Mouse (Mus musculus) kidney, adult 18-20 months (tissue): ENCODE data around the gene Arhgdia.
A peak's percentile ranks its signal among the peaks of the same experiment; 100 is the strongest.

Experiments used
- DNase-seq: peaks from one replicate; pipeline ENCODE4 v3.0.0; 2021

The Arhgdia gene

DNA sequence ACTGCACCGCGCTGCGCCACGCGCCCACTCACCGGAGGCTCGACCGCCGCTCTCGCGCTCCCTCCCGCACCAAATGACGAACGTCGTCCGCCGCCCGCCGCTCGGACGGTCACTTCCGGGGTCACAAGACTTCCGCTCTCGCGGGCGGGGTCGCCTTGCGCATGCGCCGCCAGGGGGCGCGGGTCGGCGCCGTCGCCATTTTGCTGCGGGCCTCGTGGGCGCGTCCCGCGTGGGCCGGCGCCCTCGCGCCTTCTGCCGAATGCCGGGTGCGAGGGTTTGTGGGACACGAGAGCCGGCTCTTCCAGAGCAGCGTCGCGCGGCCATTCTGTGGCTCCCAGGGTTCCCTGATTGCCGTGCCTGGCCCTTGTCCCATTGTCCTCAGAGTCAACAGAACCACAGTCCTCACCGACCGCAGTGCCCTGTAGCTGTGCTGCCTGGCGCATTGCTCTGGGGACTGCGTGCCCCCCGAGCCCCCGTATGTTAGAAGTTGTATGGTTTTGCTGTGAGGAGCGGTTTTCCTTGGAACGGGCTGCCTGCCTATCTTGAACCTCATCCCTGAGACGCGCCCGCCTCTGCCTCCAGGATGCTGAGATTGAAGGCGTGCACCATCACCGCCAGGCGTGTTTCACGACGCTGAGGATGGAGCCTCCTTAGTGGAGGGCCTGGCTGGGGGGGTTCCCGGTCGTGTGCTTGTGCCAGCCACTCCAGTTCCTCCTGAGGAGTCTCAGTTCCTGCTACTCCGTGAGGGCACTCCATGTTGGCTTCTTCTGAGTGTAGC is at the start of gene Arhgdia:
TSS of gene Arhgdia (minus strand) at position 135 of the 778 bp plus-strand sequence.
- DNase-seq, result peak; percentile 91

DNA sequence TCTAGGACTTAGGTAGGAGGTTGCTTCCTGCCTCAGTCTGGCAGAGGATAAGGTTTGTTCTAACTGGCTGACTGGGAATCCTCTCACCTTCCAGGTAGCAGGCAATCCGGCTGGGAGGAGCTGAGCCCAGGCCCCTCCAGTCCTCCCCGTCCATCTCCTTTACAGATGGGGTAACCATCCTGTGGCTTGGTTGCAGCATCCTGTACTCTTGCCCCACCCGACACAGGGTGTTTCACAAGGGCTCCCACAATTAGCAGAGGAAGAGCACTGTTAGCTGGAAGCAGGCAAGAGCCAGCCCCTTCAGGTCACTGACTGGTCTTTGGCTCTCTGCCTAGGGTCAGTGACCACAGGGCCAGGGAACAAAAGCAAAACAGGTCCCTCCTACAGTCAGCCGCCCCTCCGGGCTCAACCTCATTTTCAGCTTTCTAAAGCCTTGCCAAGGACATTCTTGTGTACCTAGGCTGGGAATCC is 49.0 kb upstream of the Arhgdia start:
- DNase-seq, result peak; percentile 78

DNA sequence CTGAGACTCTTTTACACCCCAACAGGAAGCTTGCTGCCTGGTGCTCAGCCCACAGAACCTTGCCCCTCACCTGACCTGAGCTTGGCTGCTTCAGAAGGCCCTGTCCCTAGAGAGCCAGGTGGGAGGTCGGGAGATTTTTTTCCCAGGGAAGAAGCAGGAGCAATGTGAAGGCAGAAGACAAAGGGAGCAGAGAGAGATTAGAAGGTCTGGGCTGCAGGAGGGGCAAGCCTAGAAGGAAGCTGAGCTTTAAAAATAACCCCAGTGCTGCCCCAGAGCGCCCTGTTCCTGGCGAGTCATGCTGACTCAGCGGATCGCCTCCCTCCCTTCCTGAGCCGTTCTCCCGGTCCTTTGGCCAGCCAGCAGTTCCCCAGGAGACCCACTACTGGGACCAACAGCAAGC is 48.5 kb upstream of the Arhgdia start:
- DNase-seq, result peak; percentile 72

DNA sequence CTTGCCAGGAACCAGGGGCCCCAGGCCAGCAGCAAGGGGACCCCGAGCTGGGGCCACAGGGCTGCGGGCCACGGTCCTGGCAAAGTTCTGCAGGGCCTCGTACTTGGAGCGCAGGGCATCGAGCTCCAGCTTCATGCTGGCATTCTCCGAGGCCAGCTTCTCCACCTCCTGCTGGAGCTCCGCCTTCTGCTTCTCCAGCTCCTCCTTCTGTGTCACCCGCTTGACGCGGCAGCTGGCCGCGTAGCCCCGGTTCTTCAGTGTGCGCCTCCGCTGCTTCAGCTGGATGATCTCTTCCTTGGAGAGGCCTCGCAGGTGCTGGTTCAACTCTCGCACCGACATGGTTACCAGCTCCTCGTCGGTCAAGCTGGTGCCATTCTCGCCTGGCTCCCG is 47.9 kb upstream of the Arhgdia start:
- DNase-seq, result peak; percentile 75

DNA sequence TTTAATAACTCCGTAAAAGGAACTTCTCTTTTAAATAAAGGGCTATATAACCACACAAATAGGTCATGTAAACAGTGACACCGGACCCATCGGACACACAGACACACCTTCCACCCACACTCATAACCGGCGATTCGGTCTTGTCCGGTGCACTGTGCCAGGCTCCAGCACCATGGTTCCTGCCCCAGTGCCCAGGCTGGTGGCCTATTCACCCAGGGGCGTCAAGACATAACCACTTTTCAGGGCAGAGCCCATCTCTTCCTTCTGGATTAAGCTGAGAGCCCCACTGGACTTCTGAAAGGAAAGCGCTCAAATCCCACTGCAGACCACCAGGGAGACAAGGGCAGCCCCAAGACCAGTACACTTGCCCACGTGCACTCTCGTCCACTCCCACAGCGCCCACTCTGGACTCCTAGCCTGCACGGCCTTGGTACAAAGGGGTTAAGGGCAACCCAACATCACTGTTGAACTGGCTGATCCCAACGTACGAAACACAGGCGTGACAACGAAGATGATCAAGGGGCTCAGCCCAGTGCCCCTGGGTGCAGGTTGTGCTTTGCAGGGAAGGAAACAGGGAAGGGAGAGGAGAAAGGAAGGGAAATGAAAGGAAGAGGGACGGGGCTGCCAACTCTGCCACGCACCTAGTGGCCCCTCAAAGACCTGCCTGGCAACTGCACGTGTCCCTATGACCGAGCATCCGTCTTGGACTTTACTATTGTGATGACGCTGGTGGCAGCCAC is 47.3 kb upstream of the Arhgdia start:
- no peak for DNase-seq

DNA sequence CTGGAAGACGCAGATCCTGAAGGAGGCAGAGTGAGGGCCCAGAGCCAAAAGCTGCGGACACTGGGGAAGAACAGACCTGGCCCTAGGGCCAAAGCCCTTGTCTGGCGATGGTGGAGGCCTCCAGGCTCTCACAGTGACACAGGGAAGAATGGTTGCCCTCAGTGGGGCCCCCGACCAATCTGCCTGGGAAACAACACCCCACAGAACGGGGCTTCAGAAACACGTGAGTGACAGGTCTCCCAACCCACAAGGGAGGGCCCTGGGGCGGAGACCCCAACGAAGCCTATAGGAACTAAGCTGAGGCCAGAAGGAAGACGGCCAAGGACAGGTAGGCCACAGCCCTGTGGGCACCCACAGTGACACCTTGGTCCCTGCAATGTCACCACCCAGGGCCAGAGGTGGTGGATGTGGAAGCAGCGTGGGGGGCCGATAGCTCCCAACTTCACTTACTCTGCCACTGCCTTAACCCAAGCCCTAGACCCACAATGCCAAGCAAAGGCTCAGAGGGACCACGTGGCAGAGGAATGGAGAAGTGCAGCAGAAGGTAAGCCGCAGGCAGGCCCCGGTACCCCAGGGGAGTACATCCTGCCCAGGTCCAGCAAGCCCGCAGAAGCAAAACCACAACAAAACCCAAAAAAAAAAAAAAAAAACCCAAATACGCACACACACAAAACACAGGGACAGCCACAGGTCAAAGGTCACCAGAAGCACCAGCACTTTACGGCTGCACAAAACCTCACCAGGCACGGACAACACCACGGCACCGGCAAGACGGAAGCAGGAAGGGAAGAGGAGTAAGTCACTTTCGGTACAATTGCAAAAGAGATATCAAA is 46.3 kb upstream of the Arhgdia start:
- no peak for DNase-seq

DNA sequence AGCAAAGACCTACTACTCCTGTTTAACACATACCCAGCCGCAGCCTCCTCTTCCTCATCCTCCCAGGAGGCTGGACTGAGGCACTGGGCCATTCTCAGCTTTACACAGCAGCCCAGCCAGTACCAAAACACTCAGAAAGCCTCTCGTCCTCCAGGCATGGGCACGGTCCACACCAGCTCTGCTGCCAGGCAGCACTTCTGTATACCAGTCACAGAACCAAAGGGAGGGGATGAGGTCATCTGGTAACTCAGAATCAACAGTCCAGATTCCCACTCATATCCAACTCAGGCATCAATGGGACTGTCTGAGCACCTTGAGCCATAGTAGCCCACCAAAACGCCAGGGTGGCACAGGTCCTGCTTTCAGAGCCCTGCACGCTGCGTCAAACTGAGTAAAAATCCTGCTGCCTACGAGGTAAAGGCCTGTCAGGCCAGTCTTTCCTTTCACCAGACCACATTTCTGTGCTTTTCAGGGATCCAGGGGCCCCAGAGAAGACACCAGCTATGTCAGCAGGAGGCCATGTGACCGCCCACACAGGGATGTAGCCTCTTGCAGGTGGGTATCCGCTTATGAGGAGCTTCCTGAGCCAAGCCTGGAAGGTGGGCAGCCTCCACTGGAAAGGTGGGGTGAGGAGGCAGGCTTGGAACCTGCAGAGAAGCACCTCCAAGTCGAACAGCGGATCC is 45.5 kb upstream of the Arhgdia start:
- DNase-seq, result no peak

DNA sequence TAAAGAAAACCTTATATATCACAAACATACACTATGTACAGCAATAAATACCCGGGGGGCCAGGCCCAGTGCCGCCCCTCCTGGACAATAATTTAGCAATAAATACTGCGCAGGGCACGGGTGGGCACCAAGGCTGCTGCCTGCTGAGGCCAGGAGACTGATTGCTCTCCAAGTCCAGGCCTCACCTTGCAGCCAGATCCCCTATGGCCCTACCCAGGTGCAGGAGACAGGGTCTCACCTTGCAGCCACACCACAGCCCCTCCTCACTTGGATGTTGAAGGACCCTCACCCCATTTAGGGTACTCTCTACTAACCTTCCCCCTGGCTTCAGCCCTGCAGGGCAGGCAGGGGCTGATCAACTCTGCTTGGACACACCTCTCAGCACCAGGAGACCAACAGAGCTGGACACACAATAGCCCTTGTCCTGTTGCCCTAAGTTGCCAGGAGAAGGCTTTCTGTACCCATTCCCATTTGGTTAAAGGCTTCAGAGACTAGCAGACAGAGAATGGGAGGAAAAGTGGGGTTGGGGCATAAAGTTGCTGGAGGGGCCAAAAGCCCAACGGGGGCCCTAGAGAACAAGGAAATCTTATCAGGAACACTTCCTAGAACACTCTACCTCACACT is 43.8 kb upstream of the Arhgdia start, which contains the start of gene Sirt7:
TSS of gene Sirt7 (minus strand) at position 89 of the 624 bp plus-strand sequence.
- DNase-seq, result no peak

DNA sequence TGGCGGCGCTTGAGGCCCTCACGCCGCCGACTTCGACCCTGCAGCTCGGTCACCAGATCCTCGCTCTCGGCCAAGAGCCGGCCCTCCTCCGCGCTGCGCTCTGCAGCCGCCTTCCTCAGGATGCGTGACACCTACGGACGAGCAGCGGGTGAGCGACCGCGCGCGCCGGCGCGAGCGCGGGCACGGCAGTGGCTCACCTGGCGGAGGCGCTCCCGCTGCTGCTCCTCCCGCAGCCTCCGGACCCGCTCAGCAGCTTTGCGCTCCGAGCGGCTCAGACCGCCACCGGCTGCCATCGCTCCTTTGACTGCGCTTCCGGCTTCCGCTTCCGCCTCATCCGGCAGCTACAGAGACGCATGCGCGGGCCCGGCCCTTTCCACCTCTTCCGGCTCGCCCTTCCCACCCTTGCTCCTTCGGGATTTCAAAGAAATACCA is 43.3 kb upstream of the Arhgdia start:
- peak; percentile 88 for DNase-seq

DNA sequence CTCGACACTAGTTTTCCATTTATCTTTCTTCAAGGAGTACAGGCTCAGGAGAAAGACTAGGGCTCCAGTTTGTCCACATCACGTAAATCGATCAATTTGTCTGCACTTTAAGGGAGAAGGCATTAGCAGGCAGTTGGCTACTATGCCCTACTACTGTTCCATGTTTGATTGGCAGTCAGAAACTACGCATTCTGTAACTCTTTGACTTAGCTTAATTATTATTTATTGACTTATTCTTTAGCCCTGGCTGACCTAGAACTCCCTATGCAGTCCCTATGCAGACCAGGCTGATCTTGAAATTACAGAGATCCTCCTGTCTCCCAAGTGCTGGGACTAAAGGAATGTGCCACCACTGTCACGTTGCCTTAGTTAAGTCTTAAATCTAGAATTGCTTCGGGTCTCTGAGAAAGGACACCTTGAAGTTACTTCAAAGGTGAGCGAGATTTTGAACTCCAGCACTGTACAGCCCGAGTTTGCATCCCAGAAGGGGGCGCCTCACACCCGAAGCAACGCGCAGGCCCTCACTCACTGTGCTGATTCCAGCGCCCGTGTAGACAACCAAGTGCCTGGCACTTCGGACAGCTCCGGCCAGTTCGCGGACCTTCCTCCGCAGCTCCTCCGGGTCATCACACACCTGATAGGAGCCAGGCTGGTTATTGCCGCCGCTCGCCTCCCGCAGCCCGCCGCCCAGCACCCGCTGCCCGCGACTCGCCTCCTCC is 42.7 kb upstream of the Arhgdia start:
- peak; percentile 79 for DNase-seq

DNA sequence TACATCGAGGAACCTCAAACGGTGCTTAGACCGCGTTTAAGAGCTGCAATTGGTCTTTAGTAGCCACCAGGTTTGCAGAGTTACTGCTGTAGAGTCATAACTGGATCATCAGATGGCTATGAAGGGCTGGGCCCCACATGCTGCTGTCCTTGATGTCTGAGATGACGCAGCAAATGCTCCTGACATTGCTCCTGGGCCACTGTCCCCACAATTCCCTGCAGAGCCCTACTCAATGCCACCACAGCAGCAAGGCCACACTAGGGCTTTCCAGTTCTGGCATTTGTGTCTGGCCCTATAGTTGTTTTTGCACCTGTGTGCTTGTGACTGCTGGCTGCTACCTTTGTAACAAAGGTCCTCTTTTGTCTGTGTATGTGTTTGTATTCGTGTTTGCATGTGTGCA is 41.4 kb upstream of the Arhgdia start:
- no peak for DNase-seq

DNA sequence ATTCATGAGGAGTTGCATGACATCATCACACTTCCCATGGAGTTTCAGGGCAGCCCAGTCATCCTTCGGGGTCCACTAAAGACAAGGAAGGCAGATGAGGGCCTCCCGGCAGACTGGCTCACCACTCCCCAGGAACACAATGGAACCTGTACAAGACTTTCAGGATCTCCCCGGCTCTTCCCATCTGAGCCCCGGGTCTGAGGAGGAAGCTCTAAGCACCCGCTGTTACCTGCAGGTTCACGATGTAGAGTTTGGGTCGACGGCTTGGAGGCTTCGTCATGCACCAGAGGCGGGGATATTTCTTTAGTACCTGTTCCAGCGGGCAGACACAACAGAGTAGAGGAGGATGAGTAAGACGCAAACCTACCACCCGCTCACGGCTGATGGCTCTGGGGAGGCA is 38.8 kb upstream of the Arhgdia start:
- DNase-seq, result no peak

DNA sequence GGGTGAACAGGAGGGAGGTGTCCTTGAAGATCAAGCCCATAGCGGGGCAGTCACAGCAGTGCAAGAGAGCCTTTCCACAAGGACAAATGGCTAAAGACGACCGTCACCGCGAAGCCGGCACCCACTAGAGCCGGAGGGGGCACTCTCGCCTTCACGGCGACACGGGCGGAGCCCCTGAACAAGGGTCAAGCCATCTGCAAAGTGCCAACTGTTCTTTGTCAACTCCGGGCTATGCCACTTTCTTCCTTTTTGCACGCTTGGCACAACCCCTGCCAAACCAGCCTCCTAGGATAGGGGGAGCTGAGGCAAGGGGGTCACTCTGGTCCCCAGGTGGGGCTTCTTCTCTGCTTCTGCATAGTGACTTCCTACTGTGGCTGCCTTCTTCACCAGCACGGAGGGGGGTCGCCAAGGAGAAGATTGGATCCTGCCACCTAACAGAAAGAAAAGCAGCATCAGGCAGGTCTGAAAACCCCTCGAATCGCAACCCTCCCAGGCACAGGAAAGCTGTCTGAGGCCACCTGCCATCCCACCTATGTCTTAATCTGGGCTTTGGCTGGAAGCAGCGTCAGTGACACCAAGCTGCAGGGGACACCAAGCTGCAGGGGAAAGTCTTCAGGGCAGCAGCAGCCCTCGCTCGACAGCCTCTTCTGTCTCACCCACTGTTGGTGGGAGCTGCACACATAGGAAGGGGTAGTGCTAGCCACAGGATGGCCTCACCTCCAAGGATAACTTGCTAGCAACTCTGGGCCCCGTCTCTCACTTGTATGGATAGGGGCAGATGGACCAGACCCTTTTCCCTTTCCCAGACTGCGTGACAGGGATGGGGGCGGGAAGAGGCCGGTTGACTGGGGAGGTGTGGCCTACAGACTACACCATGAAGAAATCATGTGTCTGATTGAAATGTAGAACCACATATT is 37.5 kb upstream of the Arhgdia start:
- no peak for DNase-seq

DNA sequence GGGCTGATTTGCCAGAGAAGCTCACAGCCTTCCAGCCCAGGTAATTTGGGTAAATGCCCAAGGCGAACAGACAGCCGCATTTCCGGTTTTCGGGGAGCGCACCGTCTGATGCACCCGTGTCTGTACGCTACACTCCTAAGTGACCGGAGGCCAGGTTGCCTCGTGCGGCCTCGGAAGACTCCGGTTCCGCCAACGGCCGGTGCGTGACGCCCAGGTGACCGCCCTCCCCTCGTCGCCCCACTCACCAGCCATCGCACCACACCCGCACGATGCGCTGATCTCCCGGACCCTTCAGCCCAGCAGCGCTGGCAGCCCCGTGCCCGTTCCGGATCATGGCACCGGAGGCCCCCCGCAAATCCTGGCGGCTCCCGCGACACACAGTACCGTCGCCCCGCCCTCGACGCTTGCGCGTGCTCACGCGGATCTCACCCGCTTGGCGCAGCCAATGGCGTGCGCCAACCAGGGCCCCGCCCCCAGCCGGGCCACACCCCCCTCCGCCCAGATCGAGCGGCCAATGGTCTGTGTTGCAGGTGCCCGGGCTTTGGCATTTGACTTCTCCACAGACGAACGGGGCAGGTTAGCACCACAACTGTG is 36.2 kb upstream of the Arhgdia start, which contains the start of gene Pcyt2:
TSS of gene Pcyt2 (minus strand) at position 418 of the 594 bp plus-strand sequence.
- DNase-seq, result peak; percentile 95

DNA sequence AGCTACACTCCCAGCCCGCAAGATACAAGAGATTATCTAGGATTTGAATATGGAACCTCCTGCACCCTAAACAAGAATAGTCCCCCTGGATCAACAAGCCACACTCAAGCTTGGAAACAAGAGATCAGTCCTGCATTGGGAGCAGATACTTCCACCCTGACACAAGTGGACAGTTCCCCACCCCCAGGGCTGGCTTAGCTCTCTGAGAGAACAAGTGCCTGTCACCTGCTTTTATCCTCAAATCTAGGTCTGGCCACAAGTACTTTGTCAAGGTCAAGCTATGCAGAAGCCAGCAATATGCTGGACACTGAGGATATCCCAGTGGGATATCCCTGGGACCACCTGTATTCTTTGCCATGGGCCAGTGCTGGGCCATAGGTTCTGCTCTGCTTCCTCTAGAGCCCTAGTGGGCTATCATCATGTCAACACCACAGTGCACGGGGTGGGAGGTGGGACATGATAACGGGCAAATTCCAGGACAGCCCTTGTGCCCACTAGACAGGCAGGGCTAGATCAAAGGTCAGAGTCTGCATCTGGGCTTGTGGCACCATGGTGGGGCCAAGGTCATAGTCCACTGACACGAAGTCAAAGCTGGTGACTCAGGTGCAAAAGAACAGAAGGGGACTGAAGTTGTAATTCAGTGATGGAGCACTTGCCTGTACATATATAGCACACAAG is 35.3 kb upstream of the Arhgdia start:
- DNase-seq, result peak; percentile 71

DNA sequence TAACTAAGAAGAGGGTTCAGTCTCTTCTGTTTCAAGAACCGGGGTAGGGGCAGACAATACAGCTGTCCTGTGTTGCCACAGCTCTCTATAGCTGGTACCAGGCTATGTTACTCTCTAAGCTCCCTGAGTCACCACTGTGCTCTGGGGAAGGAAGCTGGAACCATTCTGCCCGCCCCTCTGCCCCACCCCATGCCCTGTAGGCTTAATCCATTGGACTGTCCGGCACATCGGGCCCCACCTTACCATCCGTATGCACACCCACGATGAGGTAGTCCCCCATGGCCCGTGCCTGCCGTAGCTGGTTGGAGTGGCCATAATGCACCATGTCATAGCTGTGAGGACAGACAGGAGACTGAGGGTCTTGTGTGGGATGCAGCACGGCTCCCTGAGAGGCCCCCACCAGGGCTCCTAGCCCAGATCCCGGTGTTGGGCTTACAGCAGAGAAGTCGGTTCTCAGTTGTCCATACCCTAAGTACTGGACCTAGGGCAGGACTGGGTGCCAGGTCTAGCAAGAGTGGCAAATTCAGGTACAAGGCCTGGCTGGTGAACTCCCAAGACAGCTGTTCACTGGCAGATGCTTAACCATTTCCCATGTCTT is 34.3 kb upstream of the Arhgdia start:
- DNase-seq, result no peak

DNA sequence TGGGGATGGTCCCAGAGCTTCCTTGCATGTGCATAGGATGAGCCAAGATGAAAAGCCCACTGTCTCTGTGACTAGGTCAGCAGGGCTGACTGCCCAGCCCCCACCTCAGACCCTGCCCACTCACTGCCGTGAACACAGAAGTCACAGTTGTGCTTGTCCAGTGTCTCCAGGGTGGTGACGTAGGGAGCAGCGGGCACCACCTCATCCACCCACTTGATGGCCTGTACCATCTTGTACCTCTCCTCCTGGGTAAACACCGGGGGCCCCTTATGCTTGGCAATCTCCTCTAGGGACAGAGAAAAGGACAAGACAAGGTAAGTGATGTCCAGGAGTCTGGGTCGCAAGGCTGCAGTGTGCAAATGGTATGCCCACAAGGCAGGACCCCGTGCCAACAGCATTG is 33.7 kb upstream of the Arhgdia start:
- DNase-seq, result no peak

DNA sequence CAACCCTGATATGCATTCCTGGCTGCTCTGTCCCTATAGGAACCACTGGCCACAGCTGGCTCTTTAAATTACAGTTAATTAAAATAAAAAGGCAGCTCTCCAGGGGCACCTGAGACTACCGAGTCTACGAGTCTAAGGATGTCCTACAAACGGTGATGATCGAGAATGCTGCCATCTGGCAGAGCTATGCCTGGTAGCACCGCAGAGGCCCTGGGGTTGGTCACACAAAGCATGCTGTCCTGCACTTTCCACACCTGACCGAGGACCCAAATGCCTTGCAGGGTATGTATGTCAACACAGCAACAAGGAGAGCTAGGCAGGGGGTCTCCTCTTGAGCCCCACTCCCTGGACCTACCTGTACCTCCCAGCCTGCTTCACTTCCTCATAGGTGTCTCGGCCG is 32.6 kb upstream of the Arhgdia start:
- no peak for DNase-seq

DNA sequence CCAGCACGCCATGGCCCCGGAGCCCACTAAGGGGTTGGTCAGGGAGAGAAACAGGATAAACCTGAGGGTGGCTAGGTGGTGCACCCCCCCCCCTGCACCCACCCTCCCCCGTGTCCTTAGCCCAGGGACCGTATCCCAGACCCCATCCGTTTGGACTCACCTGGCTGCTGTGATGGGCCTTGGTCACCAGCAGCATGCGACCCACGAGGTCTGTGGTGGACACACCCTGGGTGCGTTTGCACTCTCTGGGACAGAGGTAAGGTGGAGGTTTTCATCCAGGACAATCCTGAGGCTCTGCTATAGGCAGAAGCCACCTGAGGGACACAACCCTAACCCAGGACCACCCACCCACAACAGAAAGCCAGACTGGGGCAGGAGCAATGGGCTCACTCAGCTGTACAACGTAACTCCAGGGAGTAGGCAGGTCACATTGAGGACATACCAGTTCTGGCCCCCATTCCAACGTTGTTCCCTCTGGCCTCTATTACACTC is 32.1 kb upstream of the Arhgdia start:
- DNase-seq, result no peak
